Mouse (Mus musculus): Measurements from ENCODE around the gene Lrrc4c.

- TF ChIP-seq CTCF (IDR thresholded peaks at IDR 0.05; ENCODE audit: low read depth, low read length) (no peak), POLR2A (IDR thresholded peaks at IDR 0.05; ENCODE audit: borderline replicate concordance, low read depth, low read length) (no peak)
Observed at GRCm38 (mm10) chr2:97564509-97564908, 1246.5 kb downstream of the Lrrc4c start.

Data from bone marrow macrophage, adult 2 months (primary cell).